Mouse (Mus musculus) c-Kit-positive CD71-positive TER-119-positive erythroid progenitor cells, embryonic 14.5 days (primary cell): ENCODE measurements at regions not wholly inside any gene's neighbourhood (a gene's known extent, or its start where the extent isn't known, plus 50 kb on each side); places are given as distances from the start of the nearest gene placed in this dataset.

ENCODE experiments used
- DNase-seq: peaks from one replicate; pipeline ENCODE4 v3.0.0-alpha.2; 2013; ENCODE audit warnings: low spot score

- no peak for DNase-seq
Measured at GRCm38 (mm10) chr13:110683259-110684041, 288.6 kb downstream of the Plk2 start.

- no peak for DNase-seq
Measured at GRCm38 (mm10) chr13:110688796-110689195, 293.9 kb downstream of the Plk2 start.

- no peak for DNase-seq
Measured at GRCm38 (mm10) chr13:110690501-110691255, 295.8 kb downstream of the Plk2 start.

- DNase-seq = no peak
Measured at GRCm38 (mm10) chr13:110692696-110693095, 297.9 kb downstream of the Plk2 start.

- DNase-seq = no peak
Measured at GRCm38 (mm10) chr13:110694876-110695275, 300.0 kb downstream of the Plk2 start.

GRCm38 (mm10) chr13:110696549-110696948 lies 301.7 kb downstream of the Plk2 start:
- no peak for DNase-seq

- DNase-seq = no peak
Measured at GRCm38 (mm10) chr13:110704261-110704660, 309.4 kb downstream of the Plk2 start.

GRCm38 (mm10) chr13:110710847-110711246 lies 316.0 kb downstream of the Plk2 start:
- DNase-seq = no peak

GRCm38 (mm10) chr13:110712527-110712926 lies 317.7 kb downstream of the Plk2 start:
- no peak for DNase-seq

- DNase-seq = no peak
Measured at GRCm38 (mm10) chr13:110722170-110722569, 327.3 kb downstream of the Plk2 start.

GRCm38 (mm10) chr13:110722752-110723151 lies 327.9 kb downstream of the Plk2 start:
- no peak for DNase-seq

- DNase-seq = no peak
Measured at GRCm38 (mm10) chr13:110724836-110725235, 330.0 kb downstream of the Plk2 start.

- no peak for DNase-seq
Measured at GRCm38 (mm10) chr13:110725821-110726220, 331.0 kb downstream of the Plk2 start.

GRCm38 (mm10) chr13:110735511-110735910 lies 340.7 kb downstream of the Plk2 start:
- DNase-seq = no peak

- no peak for DNase-seq
Measured at GRCm38 (mm10) chr13:110741576-110742206, 346.8 kb downstream of the Plk2 start.

GRCm38 (mm10) chr13:110747223-110747868 lies 352.5 kb downstream of the Plk2 start:
- DNase-seq = no peak

- no peak for DNase-seq
Measured at GRCm38 (mm10) chr13:110752746-110753145, 357.9 kb downstream of the Plk2 start.

- DNase-seq = no peak
Measured at GRCm38 (mm10) chr13:110754548-110754947, 359.7 kb downstream of the Plk2 start.

GRCm38 (mm10) chr13:110756877-110757276 lies 362.0 kb downstream of the Plk2 start:
- DNase-seq = no peak

- DNase-seq = no peak
Measured at GRCm38 (mm10) chr13:110769210-110769609, 374.4 kb downstream of the Plk2 start.

- no peak for DNase-seq
Measured at GRCm38 (mm10) chr13:110775251-110775650, 380.4 kb downstream of the Plk2 start.

GRCm38 (mm10) chr13:110784162-110784785 lies 389.4 kb downstream of the Plk2 start:
- no peak for DNase-seq
